Mouse (Mus musculus): Measurements from ENCODE around the gene Prkn. TPM values are rescaled to one million over a fixed set of nuclear protein-coding genes. Genes with fewer than 3 reads are reported as not detected.

Prkn gene
- polyA plus RNA-seq, 1 experiment from 2014 or later = 2.3 TPM

- H3K4me2 ChIP-seq (replicated peaks; ENCODE audit: low read depth) = no peak overlapping the region
- WGBS = 80% methylated on average over 6 of the region's 6 CpGs
Measured at GRCm38 (mm10) chr17:11719801-11720200, 879.6 kb downstream of the Prkn start.

GRCm38 (mm10) chr17:11721906-11722305 is 881.7 kb downstream of the Prkn start:
- Histone ChIP-seq H3K36me3 (ENCODE audit: control insufficient read depth, insufficient read depth, low read length) (no peaks in the 10 kb centered on the region), H3K4me3 (ENCODE audit: low read depth, low read length) (no peak overlapping the region), H3K9me3 (ENCODE audit: control insufficient read depth, low read length) (no peaks in the 10 kb centered on the region), H3K9ac (ENCODE audit: low read length) (no peak overlapping the region), H3K27ac (replicated peaks) (no peak overlapping the region), H3K4me1 (replicated peaks; ENCODE audit: control insufficient read depth, insufficient read depth) (no peaks in the 10 kb centered on the region), H3K27me3 (ENCODE audit: control insufficient read depth, insufficient read depth, low read length) (no peaks in the 10 kb centered on the region), H3K4me2 (replicated peaks; ENCODE audit: low read depth) (no peak overlapping the region)
- WGBS = 33% methylated on average over 5 of the region's 5 CpGs
- no peak for ATAC-seq (ENCODE audit: low FRiP score, low TSS enrichment)
- TF ChIP-seq CTCF (IDR thresholded peaks at IDR 0.05; ENCODE audit: low read depth) (no peak), EP300 (optimal IDR thresholded peaks at IDR 0.05) (no peak)
- DNase-seq (ENCODE audit: low spot score) = no peak

More at GRCm38 (mm10) chr17:11719801-11720200, 879.6 kb downstream of the Prkn start:
- Histone ChIP-seq H3K9me3 (ENCODE audit: control insufficient read depth, low read length) (no peaks in the 10 kb centered on the region), H3K4me3 (ENCODE audit: low read depth, low read length) (no peak overlapping the region), H3K4me1 (replicated peaks; ENCODE audit: control insufficient read depth, insufficient read depth) (no peaks in the 10 kb centered on the region), H3K27ac (replicated peaks) (no peak overlapping the region), H3K36me3 (ENCODE audit: control insufficient read depth, insufficient read depth, low read length) (no peaks in the 10 kb centered on the region), H3K9ac (ENCODE audit: low read length) (no peak overlapping the region), H3K27me3 (ENCODE audit: control insufficient read depth, insufficient read depth, low read length) (no peaks in the 10 kb centered on the region)
- ATAC-seq (ENCODE audit: low FRiP score, low TSS enrichment) (no peak), DNase-seq (ENCODE audit: low spot score) (no peak)
- no peak for TF ChIP-seq EP300 (optimal IDR thresholded peaks at IDR 0.05)
- no peak for TF ChIP-seq CTCF (IDR thresholded peaks at IDR 0.05; ENCODE audit: low read depth)

- TF ChIP-seq CTCF (IDR thresholded peaks at IDR 0.05; ENCODE audit: low read depth) (no peak), EP300 (optimal IDR thresholded peaks at IDR 0.05) (no peak)
- no peak overlapping the region for H3K4me3 ChIP-seq (ENCODE audit: low read depth, low read length)
- no peaks in the 10 kb centered on the region for H3K4me1 ChIP-seq (replicated peaks; ENCODE audit: control insufficient read depth, insufficient read depth)
- 88% methylated on average over 1 of the region's 1 CpGs for WGBS
- ATAC-seq (ENCODE audit: low FRiP score, low TSS enrichment) (no peak), DNase-seq (ENCODE audit: low spot score) (no peak)
- no peaks in the 10 kb centered on the region for H3K9me3 ChIP-seq (ENCODE audit: control insufficient read depth, low read length)
- no peak overlapping the region for H3K27ac ChIP-seq (replicated peaks)
- no peaks in the 10 kb centered on the region for H3K36me3 ChIP-seq (ENCODE audit: control insufficient read depth, insufficient read depth, low read length)
- H3K4me2 ChIP-seq (replicated peaks; ENCODE audit: low read depth) = no peak overlapping the region
- no peaks in the 10 kb centered on the region for H3K27me3 ChIP-seq (ENCODE audit: control insufficient read depth, insufficient read depth, low read length)
- H3K9ac ChIP-seq (ENCODE audit: low read length) = no peak overlapping the region
Measured at GRCm38 (mm10) chr17:11722478-11722877, 882.3 kb downstream of the Prkn start.

GRCm38 (mm10) chr17:11724135-11724534 is 884.0 kb downstream of the Prkn start:
- WGBS = 75% methylated on average over 3 of the region's 3 CpGs
- no peaks in the 10 kb centered on the region for H3K9me3 ChIP-seq (ENCODE audit: control insufficient read depth, low read length)
- no peaks in the 10 kb centered on the region for H3K4me1 ChIP-seq (replicated peaks; ENCODE audit: control insufficient read depth, insufficient read depth)
- H3K27me3 ChIP-seq (ENCODE audit: control insufficient read depth, insufficient read depth, low read length) = no peaks in the 10 kb centered on the region
- TF ChIP-seq EP300 (optimal IDR thresholded peaks at IDR 0.05) = no peak
- no peak for TF ChIP-seq CTCF (IDR thresholded peaks at IDR 0.05; ENCODE audit: low read depth)
- H3K36me3 ChIP-seq (ENCODE audit: control insufficient read depth, insufficient read depth, low read length) = no peaks in the 10 kb centered on the region
- H3K9ac ChIP-seq (ENCODE audit: low read length) = no peak overlapping the region
- H3K4me3 ChIP-seq (ENCODE audit: low read depth, low read length) = no peak overlapping the region
- H3K27ac ChIP-seq (replicated peaks) = no peak overlapping the region
- no peak overlapping the region for H3K4me2 ChIP-seq (replicated peaks; ENCODE audit: low read depth)
- DNase-seq (ENCODE audit: low spot score) = no peak
- no peak for ATAC-seq (ENCODE audit: low FRiP score, low TSS enrichment)

GRCm38 (mm10) chr17:11727101-11727500 is 886.9 kb downstream of the Prkn start:
- WGBS = 43% methylated on average over 1 of the region's 1 CpGs
- DNase-seq (ENCODE audit: low spot score) (no peak), ATAC-seq (ENCODE audit: low FRiP score, low TSS enrichment) (no peak)

GRCm38 (mm10) chr17:11728294-11728693 is 888.1 kb downstream of the Prkn start:
- TF ChIP-seq CTCF (IDR thresholded peaks at IDR 0.05; ENCODE audit: low read depth) (no peak), EP300 (optimal IDR thresholded peaks at IDR 0.05) (no peak)
- no peak for ATAC-seq (ENCODE audit: low FRiP score, low TSS enrichment)
- 70% methylated on average over 2 of the region's 2 CpGs for WGBS
- H3K27ac ChIP-seq (replicated peaks) = no peak overlapping the region
- no peak overlapping the region for H3K9ac ChIP-seq (ENCODE audit: low read length)
- no peaks in the 10 kb centered on the region for H3K4me1 ChIP-seq (replicated peaks; ENCODE audit: control insufficient read depth, insufficient read depth)
- no peak for DNase-seq (ENCODE audit: low spot score)
- no peaks in the 10 kb centered on the region for H3K36me3 ChIP-seq (ENCODE audit: control insufficient read depth, insufficient read depth, low read length)
- no peaks in the 10 kb centered on the region for H3K27me3 ChIP-seq (ENCODE audit: control insufficient read depth, insufficient read depth, low read length)
- H3K4me3 ChIP-seq (ENCODE audit: low read depth, low read length) = no peak overlapping the region
- no peak overlapping the region for H3K4me2 ChIP-seq (replicated peaks; ENCODE audit: low read depth)
- no peaks in the 10 kb centered on the region for H3K9me3 ChIP-seq (ENCODE audit: control insufficient read depth, low read length)

More at GRCm38 (mm10) chr17:11727101-11727500, 886.9 kb downstream of the Prkn start:
- H3K9me3 ChIP-seq (ENCODE audit: control insufficient read depth, low read length) = no peaks in the 10 kb centered on the region
- TF ChIP-seq EP300 (optimal IDR thresholded peaks at IDR 0.05) = no peak
- TF ChIP-seq CTCF (IDR thresholded peaks at IDR 0.05; ENCODE audit: low read depth) = no peak
- no peaks in the 10 kb centered on the region for H3K27me3 ChIP-seq (ENCODE audit: control insufficient read depth, insufficient read depth, low read length)
- no peaks in the 10 kb centered on the region for H3K4me1 ChIP-seq (replicated peaks; ENCODE audit: control insufficient read depth, insufficient read depth)
- no peak overlapping the region for H3K4me3 ChIP-seq (ENCODE audit: low read depth, low read length)
- H3K4me2 ChIP-seq (replicated peaks; ENCODE audit: low read depth) = no peak overlapping the region
- H3K36me3 ChIP-seq (ENCODE audit: control insufficient read depth, insufficient read depth, low read length) = no peaks in the 10 kb centered on the region
- H3K27ac ChIP-seq (replicated peaks) = no peak overlapping the region
- H3K9ac ChIP-seq (ENCODE audit: low read length) = no peak overlapping the region
